Mouse (Mus musculus) myocyte (in vitro differentiated cells): ENCODE data around the gene Pla2g5. TPM values are rescaled to one million over a fixed set of nuclear protein-coding genes. Genes with fewer than 3 reads are reported as not detected.
"Not testable (repeated sequence)": the region's sequence is repeated elsewhere in the genome, so short reads cannot be mapped to it uniquely, and the experiment has no call there.

Experiments
- H3K27me3 ChIP-seq: one replicate; pipeline ENCODE4 v1.6.1; 2011; ENCODE audit not compliant: control insufficient read depth, insufficient read depth, insufficient read length
- H3K36me3 ChIP-seq: one replicate; pipeline ENCODE4 v1.6.1; 2011; ENCODE audit not compliant: control insufficient read depth, insufficient read depth
- H3K4me2 ChIP-seq: one replicate; pipeline ENCODE4 v1.6.1; 2011; ENCODE audit warnings: low read depth, control low read depth
- H3K4me3 ChIP-seq: one replicate; pipeline ENCODE4 v1.5.1; 2011; ENCODE audit warnings: mild to moderate bottlenecking, control low read depth, moderate library complexity
- H3K79me2 ChIP-seq: one replicate; pipeline ENCODE4 v1.6.1; 2011; ENCODE audit not compliant: control insufficient read depth, insufficient read depth
- H3ac ChIP-seq: one replicate; pipeline ENCODE4 v1.6.1; 2011; ENCODE audit not compliant: control insufficient read depth, insufficient read length
- CEBPB ChIP-seq: IDR thresholded peaks from 2 replicates; pipeline ENCODE4 v1.6.1; 2011; ENCODE audit warnings: mild to moderate bottlenecking, moderate library complexity; ENCODE audit not compliant: poor library complexity, insufficient read depth, severe bottlenecking
- E2F4 ChIP-seq: IDR thresholded peaks from one replicate; pipeline ENCODE4 v1.6.1; 2011; ENCODE audit warnings: mild to moderate bottlenecking, control low read depth, moderate library complexity; ENCODE audit not compliant: insufficient read depth
- MAX ChIP-seq: IDR thresholded peaks from one replicate; pipeline ENCODE4 v1.6.1; 2011; ENCODE audit warnings: low read depth, mild to moderate bottlenecking, control low read depth
- MYOD1 ChIP-seq, 3 experiments: IDR thresholded peaks; one replicate each; pipeline ENCODE4 v1.6.1; 2011; ENCODE audit warnings: control low read depth in 2 of 3, low read depth in 2 of 3, mild to moderate bottlenecking in 2 of 3, moderate library complexity in 1 of 3; ENCODE audit not compliant: insufficient read length in 2 of 3, control insufficient read depth in 1 of 3
- MYOG ChIP-seq, 3 experiments: IDR thresholded peaks; one replicate each; pipeline ENCODE4 v1.6.1; 2011; ENCODE audit warnings: control low read depth in 2 of 3, low read depth in 2 of 3, mild to moderate bottlenecking in 2 of 3; ENCODE audit not compliant: insufficient read length in 2 of 3, control insufficient read depth in 1 of 3, insufficient read depth in 1 of 3
- POLR2A ChIP-seq: IDR thresholded peaks from one replicate; pipeline ENCODE4 v1.6.1; 2011; ENCODE audit warnings: low read depth, mild to moderate bottlenecking, control low read depth, moderate library complexity; ENCODE audit not compliant: insufficient read length
- POLR2AphosphoS2 ChIP-seq: IDR thresholded peaks from one replicate; pipeline ENCODE4 v1.6.1; 2011; ENCODE audit warnings: low read depth, control low read depth; ENCODE audit not compliant: insufficient read length
- REST ChIP-seq: IDR thresholded peaks from one replicate; pipeline ENCODE4 v1.6.1; 2011; ENCODE audit warnings: mild to moderate bottlenecking, control low read depth, moderate library complexity; ENCODE audit not compliant: insufficient read depth, insufficient read length
- SRF ChIP-seq: IDR thresholded peaks from one replicate; pipeline ENCODE4 v1.6.1; 2011; ENCODE audit warnings: low read depth; ENCODE audit not compliant: control insufficient read depth, insufficient read length
- TCF12 ChIP-seq: IDR thresholded peaks from one replicate; pipeline ENCODE4 v1.6.1; 2011; ENCODE audit warnings: mild to moderate bottlenecking, control low read depth; ENCODE audit not compliant: poor library complexity, insufficient read depth, severe bottlenecking
- TCF3 ChIP-seq: IDR thresholded peaks from one replicate; pipeline ENCODE4 v1.6.1; 2011; ENCODE audit warnings: low read depth, control low read depth; ENCODE audit not compliant: insufficient read length
- USF1 ChIP-seq: IDR thresholded peaks from one replicate; pipeline ENCODE4 v1.6.1; 2011; ENCODE audit warnings: low read depth, mild to moderate bottlenecking, control low read depth, moderate library complexity
- polyA plus RNA-seq: library from polyadenylated mRNA; unstranded; fragments of >200 nt; fragmentation: generic; extraction: Trizol; gene quantifications from one replicate; pipeline ENCODE4 v1.2.1, GENCODE M21; 2012; ENCODE audit warnings: missing spikeins

The Pla2g5 gene
- polyA plus RNA-seq, 1 experiment = 0.10 TPM

DNA sequence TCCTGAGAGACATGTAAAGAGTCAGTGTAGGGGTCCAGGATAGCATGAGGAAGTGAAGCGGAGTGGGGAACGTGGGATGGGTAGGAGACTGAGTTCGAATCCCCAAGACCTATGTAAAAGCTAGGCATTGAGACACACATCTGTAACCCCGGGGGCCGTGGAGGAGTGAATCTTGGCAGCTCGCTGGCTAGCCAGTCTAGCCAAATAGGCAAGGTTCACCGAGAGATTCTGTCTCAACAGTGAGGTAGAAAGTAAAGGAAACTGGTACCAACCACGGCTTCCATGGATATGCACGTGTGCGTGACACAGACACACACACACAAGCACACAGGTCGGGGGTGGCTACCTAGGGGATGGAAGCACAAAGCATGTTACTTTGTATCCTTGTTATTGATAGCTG is 16.5 kb upstream of the Pla2g5 start:
- TF ChIP-seq POLR2AphosphoS2 (no peak), CEBPB (no peak)
- H3K4me2 ChIP-seq = no peak overlapping the region
- no peaks in the 10 kb centered on the region for H3K36me3 ChIP-seq
- no peaks in the 10 kb centered on the region for H3K79me2 ChIP-seq
- H3ac ChIP-seq = no peak overlapping the region
- peak overlapping the region; percentile 3 for H3K4me3 ChIP-seq
- no peaks in the 10 kb centered on the region for H3K27me3 ChIP-seq

- H3ac ChIP-seq = no peak overlapping the region
- H3K79me2 ChIP-seq = no peaks in the 10 kb centered on the region
- H3K27me3 ChIP-seq = no peaks in the 10 kb centered on the region
- TF ChIP-seq E2F4 (no peak), MYOD1 (IDR thresholded peaks at IDR 0.05; ENCODE audit: control insufficient read depth in 1 of 3, insufficient read length in 2 of 3, low read depth in 2 of 3) (no peak), REST (no peak), POLR2AphosphoS2 (no peak), TCF12 (no peak), SRF (no peak), USF1 (no peak)
- no peaks in the 10 kb centered on the region for H3K36me3 ChIP-seq
- peak overlapping the region; percentile 2 for H3K4me3 ChIP-seq
- peak overlapping the region; percentile 73 for H3K4me2 ChIP-seq
Measured at GRCm38 (mm10) chr4:138878783-138879182, 15.5 kb upstream of the Pla2g5 start.

DNA sequence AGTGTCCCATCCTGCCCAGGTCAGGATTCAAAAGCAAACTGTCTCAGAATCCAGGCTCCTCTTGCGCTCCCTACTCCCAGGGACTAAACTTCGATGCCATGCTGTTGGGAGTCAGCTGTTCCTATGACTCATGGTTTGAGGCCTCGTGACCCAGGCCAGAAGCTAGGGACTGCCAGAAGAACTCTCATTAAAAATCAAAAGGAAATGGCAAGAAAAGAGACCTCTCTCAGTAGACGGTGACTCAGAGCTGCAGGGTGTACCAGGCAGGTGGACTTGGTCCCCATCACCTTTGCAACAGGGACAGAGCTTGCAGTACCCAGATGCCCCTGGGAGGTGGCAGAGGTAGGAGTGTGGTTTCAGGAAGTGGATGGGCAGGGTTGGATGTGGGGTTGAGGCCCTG is 14.4 kb upstream of the Pla2g5 start, which contains the start of gene Pla2g2e:
Pla2g2e (plus strand) TSS at position 212 of the 400 bp plus-strand sequence.
- no peaks in the 10 kb centered on the region for H3K36me3 ChIP-seq
- peak; percentile 65 for TF ChIP-seq TCF12
- TF ChIP-seq POLR2AphosphoS2 = no peak
- TF ChIP-seq MYOD1 (IDR thresholded peaks at IDR 0.05; ENCODE audit: control insufficient read depth in 1 of 3, insufficient read length in 2 of 3, low read depth in 2 of 3) = peak; percentile 30 to 67 (median 61)
- TF ChIP-seq MYOG (IDR thresholded peaks at IDR 0.05; ENCODE audit: control insufficient read depth in 1 of 3, insufficient read depth in 1 of 3, insufficient read length in 2 of 3, low read depth in 2 of 3) = peak in 2 of 3 experiments; percentile 56 to 64
- no peak for TF ChIP-seq POLR2A
- peak; percentile 81 for TF ChIP-seq MAX
- TF ChIP-seq USF1 = peak; percentile 95
- no peak for TF ChIP-seq CEBPB
- TF ChIP-seq REST = no peak
- TF ChIP-seq SRF = no peak
- TF ChIP-seq E2F4 = no peak
- no peak within 1 kb of the TSS for H3ac ChIP-seq
- H3K4me2 ChIP-seq = peak within 1 kb of the TSS; percentile 73
- peak within 1 kb of the TSS; percentile 2 for H3K4me3 ChIP-seq
- no peaks in the 10 kb centered on the region for H3K79me2 ChIP-seq
- H3K27me3 ChIP-seq = no peaks in the 10 kb centered on the region

- no peaks in the 10 kb centered on the region for H3K36me3 ChIP-seq
Measured at GRCm38 (mm10) chr4:138875986-138876385, 12.7 kb upstream of the Pla2g5 start.

GRCm38 (mm10) chr4:138875275-138875674 is 12.0 kb upstream of the Pla2g5 start:
- not testable (repeated sequence) for H3K4me3 ChIP-seq, H3K4me2 ChIP-seq, H3K36me3 ChIP-seq, H3K79me2 ChIP-seq, H3K27me3 ChIP-seq, H3ac ChIP-seq

More at GRCm38 (mm10) chr4:138875986-138876385, 12.7 kb upstream of the Pla2g5 start:
- no peak overlapping the region for H3K4me2 ChIP-seq
- H3ac ChIP-seq = no peak overlapping the region
- TF ChIP-seq CEBPB = no peak
- TF ChIP-seq USF1 = no peak
- TF ChIP-seq SRF = no peak
- TF ChIP-seq MYOG (IDR thresholded peaks at IDR 0.05; ENCODE audit: control insufficient read depth in 1 of 3, insufficient read depth in 1 of 3, insufficient read length in 2 of 3, low read depth in 2 of 3) = no peak
- H3K79me2 ChIP-seq = no peaks in the 10 kb centered on the region
- no peak overlapping the region for H3K4me3 ChIP-seq
- H3K27me3 ChIP-seq = no peaks in the 10 kb centered on the region

GRCm38 (mm10) chr4:138873864-138874263 is 10.6 kb upstream of the Pla2g5 start, which contains the start of gene Gm13030:
Gene Gm13030, minus strand, starts transcription at chr4:138873964.
- no peak within 1 kb of the TSS for H3ac ChIP-seq
- no peaks in the 10 kb centered on the region for H3K36me3 ChIP-seq
- no peaks in the 10 kb centered on the region for H3K79me2 ChIP-seq
- H3K4me2 ChIP-seq = no peak within 1 kb of the TSS
- TF ChIP-seq MYOG (IDR thresholded peaks at IDR 0.05; ENCODE audit: control insufficient read depth in 1 of 3, insufficient read depth in 1 of 3, insufficient read length in 2 of 3, low read depth in 2 of 3) = no peak
- TF ChIP-seq MYOD1 (IDR thresholded peaks at IDR 0.05; ENCODE audit: control insufficient read depth in 1 of 3, insufficient read length in 2 of 3, low read depth in 2 of 3) = no peak
- no peak for TF ChIP-seq TCF3
- TF ChIP-seq SRF = no peak
- no peak for TF ChIP-seq USF1
- no peak for TF ChIP-seq CEBPB
- no peak for TF ChIP-seq TCF12
- no peak for TF ChIP-seq POLR2AphosphoS2
- TF ChIP-seq REST = no peak
- no peak for TF ChIP-seq E2F4
- TF ChIP-seq POLR2A = no peak
- no peak for TF ChIP-seq MAX
- H3K4me3 ChIP-seq = no peak within 1 kb of the TSS
- H3K27me3 ChIP-seq = no peaks in the 10 kb centered on the region
